Mouse (Mus musculus) kidney, embryonic 15.5 days (tissue): ENCODE data around the gene Ncapd2. TPM values are rescaled to one million over a fixed set of nuclear protein-coding genes. Genes with fewer than 3 reads are reported as not detected.

Source experiments
- ATAC-seq: fragments of 200-750 bp; cut with Nextera tagmentation; replicated peaks from 2 replicates; pipeline ENCODE4 v1.8.0; 2017; ENCODE audit warnings: moderate TSS enrichment; ENCODE audit not compliant: low FRiP score
- H3K27ac ChIP-seq: fragments of 300-500 bp; sonication (generic); 2 replicates; pipeline ENCODE4 v1.5.1; 2015; ENCODE audit warnings: mild to moderate bottlenecking, inconsistent platforms
- H3K27me3 ChIP-seq: fragments of 300-500 bp; sonication (generic); 2 replicates; pipeline ENCODE4 v1.6.1; 2015; ENCODE audit warnings: inconsistent platforms
- H3K36me3 ChIP-seq: fragments of 300-500 bp; sonication (generic); 2 replicates; pipeline ENCODE4 v1.6.1; 2015; ENCODE audit warnings: inconsistent platforms
- H3K4me1 ChIP-seq: fragments of 300-500 bp; sonication (generic); 2 replicates; pipeline ENCODE4 v1.6.1; 2015; ENCODE audit warnings: inconsistent platforms
- H3K4me2 ChIP-seq: fragments of 300-500 bp; sonication (generic); 2 replicates; pipeline ENCODE4 v1.6.1; 2015; ENCODE audit warnings: moderate library complexity, mild to moderate bottlenecking, inconsistent platforms
- H3K4me3 ChIP-seq: fragments of 300-500 bp; sonication (generic); replicated peaks from 2 replicates; pipeline ENCODE4 v1.5.1; 2015; ENCODE audit warnings: mild to moderate bottlenecking, inconsistent platforms
- H3K9ac ChIP-seq: fragments of 300-500 bp; sonication (generic); 2 replicates; pipeline ENCODE4 v1.6.1; 2015; ENCODE audit warnings: mild to moderate bottlenecking, inconsistent platforms
- H3K9me3 ChIP-seq: fragments of 300-500 bp; sonication (generic); replicated peaks from 2 replicates; pipeline ENCODE4 v1.6.1; 2016; ENCODE audit warnings: inconsistent platforms
- WGBS: fragments of 180-500 bp; shearing (Covaris S2); methylation state at CpG from one replicate; pipeline ENCODE4 v1.1.7; 2015; ENCODE audit warnings: mixed read lengths; 5-methylcytosine and 5-hydroxymethylcytosine counted together
- polyA plus RNA-seq: library from polyadenylated mRNA; unstranded; fragments of >200 nt; fragmentation: Nextera tagmentation; extraction: Ambion mirVana; gene quantifications from 2 replicates; pipeline ENCODE4 v1.2.1, GENCODE M21; 2015

Gene Ncapd2
- polyA plus RNA-seq, 1 experiment from 2014 or later: 151 TPM

- Histone ChIP-seq H3K27me3 (no peaks in the 10 kb centered on the region), H3K4me2 (peak within 1 kb of the TSS; percentile 96)
- 6% methylated on average over 16 of the region's 16 CpGs for WGBS
Measured at GRCm38 (mm10) chr6:125231117-125232044, 39.9 kb upstream of the Ncapd2 start, which contains the start of gene Tapbpl. Tapbpl (minus strand) TSS chr6:125231860.

GRCm38 (mm10) chr6:125230571-125230970 lies 39.1 kb upstream of the Ncapd2 start:
- no peak overlapping the region for H3K27ac ChIP-seq
- H3K4me2 ChIP-seq: peak overlapping the region; percentile 96
- WGBS: 68% methylated on average over 9 of the region's 9 CpGs
- no peaks in the 10 kb centered on the region for H3K36me3 ChIP-seq
- no peak for ATAC-seq
- H3K4me3 ChIP-seq: no peak overlapping the region
- H3K4me1 ChIP-seq: peaks cover 36% of the 10 kb centered on the region
- no peaks in the 10 kb centered on the region for H3K27me3 ChIP-seq
- H3K9me3 ChIP-seq: no peaks in the 10 kb centered on the region
- no peak overlapping the region for H3K9ac ChIP-seq

More at GRCm38 (mm10) chr6:125231117-125232044, 39.9 kb upstream of the Ncapd2 start, which contains the start of gene Tapbpl:
- H3K9me3 ChIP-seq: no peaks in the 10 kb centered on the region
- ATAC-seq: peak; percentile 65
- H3K36me3 ChIP-seq: no peaks in the 10 kb centered on the region
- H3K9ac ChIP-seq: peak within 1 kb of the TSS; percentile 72
- H3K4me1 ChIP-seq: peaks cover 36% of the 10 kb centered on the region
- H3K4me3 ChIP-seq: peak within 1 kb of the TSS; percentile 55
- H3K27ac ChIP-seq: peak within 1 kb of the TSS; percentile 73

- Histone ChIP-seq H3K27ac (no peak overlapping the region), H3K9ac (no peak overlapping the region), H3K4me2 (no peak overlapping the region), H3K36me3 (peaks cover 5% of the 10 kb centered on the region; the same call in 1 of the 2 replicates), H3K4me3 (no peak overlapping the region), H3K4me1 (peaks cover 15% of the 10 kb centered on the region), H3K9me3 (no peaks in the 10 kb centered on the region), H3K27me3 (no peaks in the 10 kb centered on the region)
- 80% methylated on average over 5 of the region's 5 CpGs for WGBS
- ATAC-seq: no peak
Measured at GRCm38 (mm10) chr6:125225518-125226115, 34.1 kb upstream of the Ncapd2 start.

- H3K4me2 ChIP-seq: no peak overlapping the region
- H3K27me3 ChIP-seq: no peaks in the 10 kb centered on the region
- ATAC-seq: no peak
- H3K9ac ChIP-seq: no peak overlapping the region
- WGBS: 84% methylated on average over 3 of the region's 3 CpGs
- no peak overlapping the region for H3K27ac ChIP-seq
- no peak overlapping the region for H3K4me3 ChIP-seq
- peaks cover 9% of the 10 kb centered on the region; the same call in 1 of the 2 replicates for H3K36me3 ChIP-seq
- H3K4me1 ChIP-seq: 0 out of 2 replicates have a peak, but pooled peaks cover 3% of the 10 kb centered on the region
- H3K9me3 ChIP-seq: no peaks in the 10 kb centered on the region
Measured at GRCm38 (mm10) chr6:125222577-125222976, 31.1 kb upstream of the Ncapd2 start.

- no peaks in the 10 kb centered on the region for H3K27me3 ChIP-seq
- H3K36me3 ChIP-seq: peaks cover 9% of the 10 kb centered on the region; the same call in 1 of the 2 replicates
- H3K4me3 ChIP-seq: no peak overlapping the region
- H3K4me2 ChIP-seq: no peak overlapping the region
- no peak for ATAC-seq
- H3K27ac ChIP-seq: no peak overlapping the region
- H3K9ac ChIP-seq: no peak overlapping the region
- 52% methylated on average over 2 of the region's 2 CpGs for WGBS
- H3K9me3 ChIP-seq: no peaks in the 10 kb centered on the region
- H3K4me1 ChIP-seq: peaks cover 3% of the 10 kb centered on the region; the same call in 1 of the 2 replicates
Measured at GRCm38 (mm10) chr6:125222146-125222545, 30.6 kb upstream of the Ncapd2 start.

- Histone ChIP-seq H3K4me3 (no peak overlapping the region), H3K9me3 (no peaks in the 10 kb centered on the region), H3K4me1 (peaks cover 13% of the 10 kb centered on the region), H3K27me3 (no peaks in the 10 kb centered on the region), H3K27ac (0 out of 2 replicates have a peak overlapping the region, but pooled peaks have one; percentile 5), H3K4me2 (no peak overlapping the region), H3K36me3 (peaks cover 9% of the 10 kb centered on the region; the same call in 1 of the 2 replicates), H3K9ac (no peak overlapping the region)
- 91% methylated on average over 20 of the region's 20 CpGs for WGBS
- ATAC-seq: no peak
Measured at GRCm38 (mm10) chr6:125221115-125221745, 29.7 kb upstream of the Ncapd2 start.

GRCm38 (mm10) chr6:125218963-125219362 lies 27.5 kb upstream of the Ncapd2 start:
- no peak for ATAC-seq
- Histone ChIP-seq H3K4me1 (peaks cover 18% of the 10 kb centered on the region), H3K4me2 (no peak overlapping the region), H3K27ac (no peak overlapping the region), H3K9me3 (no peaks in the 10 kb centered on the region), H3K27me3 (peaks cover 2% of the 10 kb centered on the region; the same call in 1 of the 2 replicates), H3K4me3 (no peak overlapping the region), H3K9ac (no peak overlapping the region), H3K36me3 (0 out of 2 replicates have a peak, but pooled peaks cover 4% of the 10 kb centered on the region)
- 73% methylated on average over 4 of the region's 4 CpGs for WGBS

GRCm38 (mm10) chr6:125217899-125218298 lies 26.4 kb upstream of the Ncapd2 start:
- 87% methylated on average over 11 of the region's 11 CpGs for WGBS
- 0 out of 2 replicates have a peak, but pooled peaks cover 4% of the 10 kb centered on the region for H3K36me3 ChIP-seq
- H3K27me3 ChIP-seq: peaks cover 12% of the 10 kb centered on the region; the same call in 1 of the 2 replicates
- no peak overlapping the region for H3K4me2 ChIP-seq
- no peak overlapping the region for H3K4me3 ChIP-seq
- H3K9ac ChIP-seq: no peak overlapping the region
- peaks cover 18% of the 10 kb centered on the region for H3K4me1 ChIP-seq
- no peaks in the 10 kb centered on the region for H3K9me3 ChIP-seq
- no peak for ATAC-seq
- no peak overlapping the region for H3K27ac ChIP-seq

- Histone ChIP-seq H3K27ac (no peak overlapping the region), H3K4me2 (no peak overlapping the region), H3K4me3 (no peak overlapping the region), H3K9ac (no peak overlapping the region), H3K4me1 (peaks cover 15% of the 10 kb centered on the region), H3K36me3 (0 out of 2 replicates have a peak, but pooled peaks cover 4% of the 10 kb centered on the region), H3K9me3 (no peaks in the 10 kb centered on the region), H3K27me3 (peaks cover 16% of the 10 kb centered on the region)
- WGBS: 76% methylated on average over 2 of the region's 2 CpGs
- ATAC-seq: no peak
Measured at GRCm38 (mm10) chr6:125216898-125217297, 25.4 kb upstream of the Ncapd2 start.

GRCm38 (mm10) chr6:125215148-125215954 lies 23.9 kb upstream of the Ncapd2 start, which contains the start of gene Vamp1:
Vamp1 (plus strand) TSS chr6:125215551.
- Histone ChIP-seq H3K4me3 (peak within 1 kb of the TSS; percentile 64), H3K36me3 (0 out of 2 replicates have a peak, but pooled peaks cover 4% of the 10 kb centered on the region), H3K4me1 (peaks cover 15% of the 10 kb centered on the region), H3K9ac (peak within 1 kb of the TSS; percentile 74), H3K9me3 (no peaks in the 10 kb centered on the region), H3K4me2 (peak within 1 kb of the TSS; percentile 90), H3K27ac (peak within 1 kb of the TSS; percentile 85), H3K27me3 (peaks cover 16% of the 10 kb centered on the region)
- WGBS: under 1% methylated on average over 48 of the region's 48 CpGs
- peak; percentile 97 for ATAC-seq

- WGBS: 79% methylated on average over 6 of the region's 6 CpGs
- ATAC-seq: no peak
- Histone ChIP-seq H3K27ac (no peak overlapping the region), H3K9ac (no peak overlapping the region), H3K36me3 (no peaks in the 10 kb centered on the region), H3K4me1 (peaks cover 15% of the 10 kb centered on the region), H3K9me3 (no peaks in the 10 kb centered on the region), H3K27me3 (peaks cover 16% of the 10 kb centered on the region), H3K4me3 (no peak overlapping the region), H3K4me2 (no peak overlapping the region)
Measured at GRCm38 (mm10) chr6:125213715-125214114, 22.2 kb upstream of the Ncapd2 start.
